9 mouse cellular contexts compared by ENCODE assay signal in genomic region chr5:53465883-53466282, GRCm38 (mm10). TPM values are rescaled to one million over a fixed set of nuclear protein-coding genes. Genes with fewer than 3 reads are reported as not detected.
DNase-seq lines count a peak whose midpoint lies in the region; ATAC-seq and TF ChIP-seq lines count a peak whose summit lies in the region.
"Had no signal": no experiment of that assay in that cellular context is flagged by ENCODE, and none has a peak within 500 bp of the region (broad histone marks: within the 10 kb centered on the region; RNA-seq: fewer than 3 reads in every experiment).

TSS of gene Rbpj (plus strand) at chr5:53466152.

- WGBS in forebrain, embryonic 14.5 days: 92% methylated on average over 9 of the region's 9 CpGs
- 92% methylated on average over 9 of the region's 9 CpGs for WGBS in limb, embryonic 14.5 days

- TF ChIP-seq CTCF in CH12.LX (conservative IDR thresholded peaks at IDR 0.05 in 1 of 2, IDR thresholded peaks at IDR 0.05 in 1 of 2; ENCODE audit: low read depth in 2 of 2, low read length in 2 of 2) (no peak), G1E (IDR thresholded peaks at IDR 0.05; ENCODE audit: low read depth, low read length) (no peak)

- no peak within 1 kb of the TSS for H3K4me2 ChIP-seq in CH12.LX (ENCODE audit: insufficient read depth, low read depth, poor library complexity, severe bottlenecking)
- H3K4me2 ChIP-seq in forebrain, embryonic 14.5 days (ENCODE audit: low read length): no peak within 1 kb of the TSS
- H3K4me2 ChIP-seq in limb, embryonic 14.5 days (replicated peaks; ENCODE audit: low read depth, low read length, severe bottlenecking): no peak within 1 kb of the TSS

- H3K9me3 ChIP-seq in CH12.LX (replicated peaks; ENCODE audit: low read length) (no peaks in the 10 kb centered on the region), G1E (replicated peaks) (no peaks in the 10 kb centered on the region)
- H3K9me3 ChIP-seq in forebrain, embryonic 14.5 days (replicated peaks; ENCODE audit: control insufficient read depth, low read length): no peaks in the 10 kb centered on the region
- no peaks in the 10 kb centered on the region for H3K9me3 ChIP-seq in limb, embryonic 14.5 days (ENCODE audit: control insufficient read depth, low read length)

- H3K4me3 ChIP-seq in CH12.LX (replicated peaks in 1 of 3; ENCODE audit: low read depth in 2 of 3, low read length in 2 of 3, poor library complexity in 1 of 3) (no peak within 1 kb of the TSS), G1E (ENCODE audit: low read depth, low read length) (no peak within 1 kb of the TSS)
- no peak within 1 kb of the TSS for H3K4me3 ChIP-seq in forebrain, embryonic 14.5 days (ENCODE audit: low read depth, low read length)
- H3K4me3 ChIP-seq in limb, embryonic 14.5 days (replicated peaks; ENCODE audit: low read length): no peak within 1 kb of the TSS
- H3K4me3 ChIP-seq: erythroblast, embryonic 14.5 days had no signal

- no peaks in the 10 kb centered on the region for H3K27me3 ChIP-seq in CH12.LX (replicated peaks)
- peaks cover 2% of the 10 kb centered on the region; the same call in 1 of the 2 replicates for H3K27me3 ChIP-seq in G1E (ENCODE audit: insufficient read depth, low read length)
- H3K27me3 ChIP-seq in forebrain, embryonic 14.5 days (replicated peaks; ENCODE audit: control insufficient read depth, insufficient read depth, low read length): no peaks in the 10 kb centered on the region
- no peaks in the 10 kb centered on the region for H3K27me3 ChIP-seq in limb, embryonic 14.5 days (ENCODE audit: control insufficient read depth, insufficient read depth, low read length)

- H3K27ac ChIP-seq in CH12.LX (ENCODE audit: insufficient read depth, low read depth): no peak within 1 kb of the TSS
- H3K27ac ChIP-seq in forebrain, embryonic 14.5 days (ENCODE audit: low read depth, low read length): no peak within 1 kb of the TSS
- no peak within 1 kb of the TSS for H3K27ac ChIP-seq in limb, embryonic 14.5 days (replicated peaks; ENCODE audit: low read depth, low read length)

- H3K79me2 ChIP-seq in CH12.LX (replicated peaks; ENCODE audit: control insufficient read depth, extremely low read depth, insufficient read depth, poor library complexity, severe bottlenecking): no peaks in the 10 kb centered on the region

- H3K9ac ChIP-seq in CH12.LX (ENCODE audit: insufficient read depth, low read depth): no peak within 1 kb of the TSS; the same call in 1 of the 2 replicates
- no peak within 1 kb of the TSS for H3K9ac ChIP-seq in forebrain, embryonic 14.5 days (ENCODE audit: low read length)
- no peak within 1 kb of the TSS for H3K9ac ChIP-seq in limb, embryonic 14.5 days (ENCODE audit: low read depth, low read length, severe bottlenecking)

- peaks cover 5 to 25% of the 10 kb centered on the region in 2 experiments; a peak in 2 of 4 replicates for H3K4me1 ChIP-seq in CH12.LX (ENCODE audit: control insufficient read depth in 1 of 2, insufficient read depth in 2 of 2)
- no peaks in the 10 kb centered on the region for H3K4me1 ChIP-seq in G1E (ENCODE audit: insufficient read depth, low read depth, low read length)
- peaks cover 2% of the 10 kb centered on the region for H3K4me1 ChIP-seq in forebrain, embryonic 14.5 days (ENCODE audit: control insufficient read depth, insufficient read depth, low read length)
- H3K4me1 ChIP-seq in limb, embryonic 14.5 days (ENCODE audit: control insufficient read depth, insufficient read depth, low read length): peaks cover 18% of the 10 kb centered on the region

- no peak for DNase-seq in CH12.LX (ENCODE audit: extremely low read depth)
- no peak for DNase-seq in G1E (ENCODE audit: low spot score)
- no peak for DNase-seq in forebrain, embryonic 14.5 days (ENCODE audit: low spot score)
- DNase-seq in heart, postnatal 4 days: no peak
- no peak for DNase-seq in limb, embryonic 14.5 days (ENCODE audit: low spot score)
- no peak for DNase-seq in testis, postnatal 14 days (ENCODE audit: low spot score)
- no peak for DNase-seq in kidney, postnatal 25 days
- DNase-seq in frontal cortex, postnatal 25 days (ENCODE audit: low spot score in 2 of 2): no peak

- no peak for TF ChIP-seq RAD21 in CH12.LX (IDR thresholded peaks at IDR 0.05; ENCODE audit: low read depth, low read length)

- ATAC-seq in G1E (ENCODE audit: extremely low read depth, insufficient number of reproducible peaks, low FRiP score, poor library complexity, severe bottlenecking): no peak
- ATAC-seq in forebrain, embryonic 14.5 days: no peak
- ATAC-seq in limb, embryonic 14.5 days (ENCODE audit: low FRiP score, low read depth): no peak

- in situ Hi-C loops in CH12.LX (cut with MboI; ENCODE audit: low pct_ligation_motif_present, low pct_unique_long_range_greater_than_20kb, low sequenced_read_pairs): no loop called here

- no peak for TF ChIP-seq POLR2A in CH12.LX (IDR thresholded peaks at IDR 0.05; ENCODE audit: low read depth, low read length)
- TF ChIP-seq POLR2A in limb, embryonic 14.5 days (IDR thresholded peaks at IDR 0.05; ENCODE audit: borderline replicate concordance, extremely low read depth, insufficient read depth, insufficient read length): no peak

- H3K36me3 ChIP-seq in CH12.LX (replicated peaks in 1 of 2; ENCODE audit: control insufficient read depth in 1 of 2, insufficient read depth in 1 of 2, low read length in 1 of 2): no peaks in the 10 kb centered on the region
- H3K36me3 ChIP-seq in G1E (replicated peaks): no peaks in the 10 kb centered on the region
- H3K36me3 ChIP-seq in forebrain, embryonic 14.5 days (ENCODE audit: control insufficient read depth, insufficient read depth, low read length): no peaks in the 10 kb centered on the region
- no peaks in the 10 kb centered on the region for H3K36me3 ChIP-seq in limb, embryonic 14.5 days (ENCODE audit: control insufficient read depth, insufficient read depth, low read length)

- dilution Hi-C loops in CH12.LX (cut with MboI; ENCODE audit: extremely low pct_ligation_motif_present, extremely low pct_unique_long_range_greater_than_20kb, low sequenced_read_pairs): no loop called here

- TF ChIP-seq EP300 in CH12.LX (IDR thresholded peaks at IDR 0.05; ENCODE audit: low read length): no peak

TF ChIP-seq in CH12.LX, 34 proteins besides CTCF, POLR2A, EP300 and RAD21:
- no peak for TF ChIP-seq E2F4 (IDR thresholded peaks at IDR 0.05; ENCODE audit: insufficient replicate concordance, low read depth, low read length)
- TF ChIP-seq ZC3H11A (IDR thresholded peaks at IDR 0.05; ENCODE audit: low read depth, low read length): no peak
- TF ChIP-seq PAX5 (IDR thresholded peaks at IDR 0.05; ENCODE audit: low read length): no peak
- no peak for TF ChIP-seq MAX (IDR thresholded peaks at IDR 0.05; ENCODE audit: low read length)
- no peak for TF ChIP-seq IRF4 (IDR thresholded peaks at IDR 0.05; ENCODE audit: low read depth, low read length)
- TF ChIP-seq JUND (conservative IDR thresholded peaks at IDR 0.05; ENCODE audit: low read depth, low read length): no peak
- TF ChIP-seq ZKSCAN1 (IDR thresholded peaks at IDR 0.05; ENCODE audit: borderline replicate concordance, low read depth, low read length): no peak
- TF ChIP-seq MAZ (IDR thresholded peaks at IDR 0.05; ENCODE audit: low read depth, low read length): no peak
- no peak for TF ChIP-seq USF2 (conservative IDR thresholded peaks at IDR 0.05; ENCODE audit: low read depth, low read length)

RNA-seq across cellular contexts. Expression of gene Rbpj, which starts in this region (rescaled TPM):
- 34.4 and 40.5 TPM in 2 replicates for total RNA-seq in CH12.LX (2012; rRNA removed)
- 62.8 and 65.0 TPM in 2 replicates for total RNA-seq in CH12.LX (2014; rRNA removed)
- 58.3 and 61.3 TPM in 2 replicates for polyA plus RNA-seq in CH12.LX (2012; ENCODE audit: insufficient read length, low read depth)
- 33.5 and 42.8 TPM in 2 replicates for total RNA-seq in G1E (2014; fragmentation: Nextera tagmentation)
- total RNA-seq in G1E (2017): 14.4 and 17.2 TPM in 2 replicates
- polyA plus RNA-seq in G1E (2012): 4.5 and 5.5 TPM in 2 replicates
- polyA plus RNA-seq in forebrain, embryonic 14.5 days (2014; fragmentation: Nextera tagmentation; extraction: Ambion mirVana): 49.4 and 51.2 TPM in 2 replicates
- total RNA-seq in heart, postnatal 4 days (2021): 10 to 100 TPM; 36.7 to 42.4 TPM
- polyA plus RNA-seq in limb, embryonic 14.5 days (2012; rRNA removed): 57.3 and 60.8 TPM in 2 replicates
- 49.7 and 52.6 TPM in 2 replicates for polyA plus RNA-seq in limb, embryonic 14.5 days (2014; fragmentation: Nextera tagmentation; extraction: Ambion mirVana)
